Mouse (Mus musculus): ENCODE data around the gene Pik3cg. TPM values are rescaled to one million over a fixed set of nuclear protein-coding genes. Genes with fewer than 3 reads are reported as not detected.
"Not testable (repeated sequence)": the region's sequence is repeated elsewhere in the genome, so short reads cannot be mapped to it uniquely, and the experiment has no call there.

The Pik3cg gene
- 6.8 and 7.2 TPM in 2 replicates for polyA plus RNA-seq (2014; fragmentation: Nextera tagmentation; extraction: Ambion mirVana)

DNA sequence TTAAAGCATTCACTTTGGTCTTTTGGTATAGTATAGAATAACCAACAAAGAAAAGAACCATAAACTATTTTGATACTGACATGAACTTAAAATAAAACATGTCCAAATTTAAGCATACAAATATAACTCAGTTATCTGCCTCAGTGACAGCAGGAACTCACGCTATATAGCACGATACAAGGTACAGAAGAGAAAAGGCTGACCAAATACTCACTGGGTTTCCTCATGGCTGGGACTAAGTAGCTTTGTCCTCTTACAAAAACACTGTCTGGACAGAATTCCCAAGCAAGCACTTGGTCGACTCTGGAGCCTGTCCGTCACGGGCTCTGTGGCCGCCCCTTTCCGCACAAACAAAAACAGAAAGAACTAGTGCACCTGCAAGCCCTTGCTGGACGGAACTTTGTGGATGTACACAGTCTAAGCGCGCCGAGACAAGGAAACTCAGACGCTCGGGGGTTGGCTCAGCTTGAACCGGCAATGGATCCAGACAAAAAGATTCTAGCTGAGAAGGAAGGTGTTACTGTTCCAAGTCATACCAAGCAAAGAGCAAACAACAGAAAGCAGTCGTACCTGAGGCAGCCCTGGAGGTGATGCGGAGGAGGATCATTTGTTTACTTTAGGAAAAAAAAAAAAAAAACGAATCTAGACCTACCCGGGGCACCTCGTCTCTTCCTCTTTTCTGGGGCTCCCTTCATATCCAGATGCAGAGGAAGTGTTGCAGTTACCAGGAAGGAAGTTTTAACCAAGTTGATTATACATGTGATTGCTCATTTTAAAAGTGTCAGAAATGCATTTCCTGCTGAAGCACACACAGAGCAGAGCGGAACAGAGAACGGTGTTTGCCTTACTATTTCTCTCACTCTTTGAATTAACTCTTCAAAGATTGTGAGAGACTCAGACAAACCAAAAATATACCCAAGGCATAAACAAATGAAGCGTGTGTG lies at the start of gene Pik3cg:
Gene Pik3cg, minus strand, starts transcription at position 712 of the 944 bp plus-strand sequence.
- DNase-seq (ENCODE audit: low spot score) (peak; percentile 56), ATAC-seq (replicated peaks; ENCODE audit: low FRiP score) (peak; percentile 68)
- Histone ChIP-seq H3K9ac (ENCODE audit: low read depth, low read length) (peak within 1 kb of the TSS; percentile 55), H3K36me3 (ENCODE audit: control insufficient read depth, insufficient read depth, low read length) (no peaks in the 10 kb centered on the region), H3K4me3 (ENCODE audit: low read depth, low read length) (peak within 1 kb of the TSS; percentile 47), H3K9me3 (ENCODE audit: control insufficient read depth, low read length) (no peaks in the 10 kb centered on the region), H3K27ac (ENCODE audit: low read depth, low read length) (peak within 1 kb of the TSS; percentile 43; the same call in 1 of the 2 replicates), H3K27me3 (replicated peaks; ENCODE audit: control insufficient read depth, insufficient read depth, low read length) (no peaks in the 10 kb centered on the region), H3K4me1 (replicated peaks; ENCODE audit: control insufficient read depth, insufficient read depth, low read length) (peaks cover 5% of the 10 kb centered on the region), H3K4me2 (peak within 1 kb of the TSS; percentile 50)
- 25% methylated on average over 22 of the region's 22 CpGs for WGBS

DNA sequence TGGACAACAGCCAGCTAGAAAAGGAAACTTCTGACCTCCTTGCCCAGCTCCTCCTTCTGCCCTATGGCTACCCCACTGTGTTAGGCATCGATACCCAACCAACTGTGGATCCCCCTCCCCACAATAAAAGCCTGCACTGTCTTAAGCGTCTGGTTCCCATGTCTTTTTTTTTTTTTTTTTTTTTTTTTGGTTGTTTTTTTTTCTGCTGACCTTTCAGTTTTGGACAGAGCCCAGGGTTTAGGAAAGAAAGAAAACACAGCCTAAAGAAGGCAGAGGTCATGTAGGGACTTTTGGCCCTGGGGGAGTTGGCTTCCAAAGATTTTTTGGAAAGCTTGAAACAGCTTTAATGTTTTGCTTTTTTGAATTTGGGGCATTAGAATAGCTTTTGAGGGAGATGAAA lies 40.0 kb upstream of the Pik3cg start:
- 60% methylated on average over 2 of the region's 2 CpGs for WGBS
- ATAC-seq (replicated peaks; ENCODE audit: low FRiP score) (no peak), DNase-seq (ENCODE audit: low spot score) (peak; percentile 8)
- no peaks in the 10 kb centered on the region for H3K36me3 ChIP-seq (ENCODE audit: control insufficient read depth, insufficient read depth, low read length)
- H3K9ac ChIP-seq (ENCODE audit: low read depth, low read length), result no peak overlapping the region
- H3K27ac ChIP-seq (ENCODE audit: low read depth, low read length), result no peak overlapping the region
- no peaks in the 10 kb centered on the region for H3K9me3 ChIP-seq (ENCODE audit: control insufficient read depth, low read length)
- no peak overlapping the region for H3K4me3 ChIP-seq (ENCODE audit: low read depth, low read length)
- no peaks in the 10 kb centered on the region for H3K4me1 ChIP-seq (replicated peaks; ENCODE audit: control insufficient read depth, insufficient read depth, low read length)
- no peaks in the 10 kb centered on the region for H3K27me3 ChIP-seq (replicated peaks; ENCODE audit: control insufficient read depth, insufficient read depth, low read length)
- no peak overlapping the region for H3K4me2 ChIP-seq

DNA sequence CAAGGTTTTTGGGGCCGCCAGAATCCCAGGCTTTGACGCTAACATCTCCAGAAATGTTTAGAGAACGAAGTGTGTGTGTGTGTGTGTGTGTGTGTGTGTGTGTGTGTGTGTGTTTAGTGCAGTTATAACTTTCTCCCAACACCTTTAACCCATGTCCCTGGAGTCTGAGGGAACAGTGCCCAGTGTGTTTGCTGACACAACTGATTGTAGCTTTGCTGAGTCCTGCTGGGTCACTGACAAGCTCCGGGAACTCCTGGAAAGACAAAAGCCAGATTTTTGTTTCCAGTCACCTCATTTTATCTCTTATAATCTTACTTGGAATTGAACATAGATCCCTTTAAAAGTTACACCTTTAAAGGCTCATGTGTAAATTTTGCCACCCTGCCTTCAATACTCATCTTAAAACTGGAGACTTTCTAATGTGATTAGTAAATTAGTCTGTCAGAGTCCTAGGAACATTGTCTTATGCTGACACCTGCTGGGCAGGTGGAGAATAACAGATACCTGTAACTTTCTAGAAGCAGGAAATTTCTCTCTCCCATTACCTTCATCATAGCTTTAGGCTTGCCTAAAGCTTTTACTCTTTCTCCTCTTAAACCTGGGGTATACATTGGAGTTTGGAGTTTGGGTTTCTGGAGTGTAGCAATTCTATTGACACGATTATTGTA lies 37.2 kb upstream of the Pik3cg start:
- Histone ChIP-seq H3K9ac (ENCODE audit: low read depth, low read length) (no peak overlapping the region), H3K9me3 (ENCODE audit: control insufficient read depth, low read length) (no peaks in the 10 kb centered on the region), H3K4me3 (ENCODE audit: low read depth, low read length) (no peak overlapping the region), H3K27me3 (replicated peaks; ENCODE audit: control insufficient read depth, insufficient read depth, low read length) (no peaks in the 10 kb centered on the region), H3K4me2 (no peak overlapping the region), H3K27ac (ENCODE audit: low read depth, low read length) (no peak overlapping the region), H3K4me1 (replicated peaks; ENCODE audit: control insufficient read depth, insufficient read depth, low read length) (no peaks in the 10 kb centered on the region), H3K36me3 (ENCODE audit: control insufficient read depth, insufficient read depth, low read length) (no peaks in the 10 kb centered on the region)
- DNase-seq (ENCODE audit: low spot score) (peak; percentile 20), ATAC-seq (replicated peaks; ENCODE audit: low FRiP score) (no peak)
- WGBS, result 68% methylated on average over 5 of the region's 5 CpGs

DNA sequence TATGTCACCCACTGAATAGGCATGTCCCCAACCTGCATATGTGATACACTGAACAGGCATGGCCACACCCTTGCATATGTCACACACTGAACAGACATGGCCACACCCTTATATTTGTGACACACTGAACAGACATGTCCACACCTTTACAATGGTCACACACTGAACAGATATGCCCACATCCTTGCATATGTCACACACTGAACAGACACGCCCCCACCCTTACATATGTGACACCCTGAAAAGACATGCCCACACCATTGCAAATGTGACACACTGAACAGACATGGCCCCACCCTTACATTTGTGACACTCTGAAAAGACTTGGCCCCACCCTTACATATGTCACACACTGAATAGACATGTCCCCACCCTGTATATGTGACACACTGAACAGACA lies 35.1 kb upstream of the Pik3cg start:
- Histone ChIP-seq H3K4me1 (replicated peaks; ENCODE audit: control insufficient read depth, insufficient read depth, low read length) (no peaks in the 10 kb centered on the region), H3K4me2 (no peak overlapping the region), H3K36me3 (ENCODE audit: control insufficient read depth, insufficient read depth, low read length) (no peaks in the 10 kb centered on the region), H3K9ac (ENCODE audit: low read depth, low read length) (no peak overlapping the region), H3K27ac (ENCODE audit: low read depth, low read length) (no peak overlapping the region), H3K9me3 (ENCODE audit: control insufficient read depth, low read length) (no peaks in the 10 kb centered on the region), H3K27me3 (replicated peaks; ENCODE audit: control insufficient read depth, insufficient read depth, low read length) (no peaks in the 10 kb centered on the region), H3K4me3 (ENCODE audit: low read depth, low read length) (no peak overlapping the region)
- 69% methylated on average over 1 of the region's 1 CpGs for WGBS
- ATAC-seq (replicated peaks; ENCODE audit: low FRiP score), result peak; percentile 30; the same call in 1 of the 2 replicates
- DNase-seq (ENCODE audit: low spot score), result peak; percentile 24

DNA sequence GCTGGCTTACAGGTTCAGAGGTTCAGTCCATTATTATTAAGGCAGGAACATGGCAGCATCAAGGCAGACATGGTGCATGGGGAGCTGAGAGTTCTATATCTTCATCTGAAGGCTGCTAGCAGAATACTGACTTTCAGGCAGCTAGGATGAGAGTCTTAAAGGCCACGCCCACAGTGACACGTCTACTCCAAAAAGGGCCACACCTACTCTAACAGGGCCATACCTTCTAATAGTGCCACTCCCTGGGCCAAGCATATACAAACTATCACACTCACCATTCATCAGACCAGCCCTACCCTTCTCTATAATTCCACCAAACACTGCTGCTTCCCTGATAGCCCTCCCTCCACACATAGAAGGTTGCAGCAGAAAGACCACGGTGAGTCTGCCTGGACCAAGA lies 30.7 kb upstream of the Pik3cg start:
- H3K9me3 ChIP-seq (ENCODE audit: control insufficient read depth, low read length); H3K4me1 ChIP-seq (replicated peaks; ENCODE audit: control insufficient read depth, insufficient read depth, low read length); H3K27ac ChIP-seq (ENCODE audit: low read depth, low read length); H3K4me3 ChIP-seq (ENCODE audit: low read depth, low read length); DNase-seq (ENCODE audit: low spot score); H3K9ac ChIP-seq (ENCODE audit: low read depth, low read length); H3K4me2 ChIP-seq; H3K27me3 ChIP-seq (replicated peaks; ENCODE audit: control insufficient read depth, insufficient read depth, low read length); H3K36me3 ChIP-seq (ENCODE audit: control insufficient read depth, insufficient read depth, low read length): not testable (repeated sequence)
- ATAC-seq (replicated peaks; ENCODE audit: low FRiP score), result peak; percentile 62
- 67% methylated on average over 3 of the region's 3 CpGs for WGBS

DNA sequence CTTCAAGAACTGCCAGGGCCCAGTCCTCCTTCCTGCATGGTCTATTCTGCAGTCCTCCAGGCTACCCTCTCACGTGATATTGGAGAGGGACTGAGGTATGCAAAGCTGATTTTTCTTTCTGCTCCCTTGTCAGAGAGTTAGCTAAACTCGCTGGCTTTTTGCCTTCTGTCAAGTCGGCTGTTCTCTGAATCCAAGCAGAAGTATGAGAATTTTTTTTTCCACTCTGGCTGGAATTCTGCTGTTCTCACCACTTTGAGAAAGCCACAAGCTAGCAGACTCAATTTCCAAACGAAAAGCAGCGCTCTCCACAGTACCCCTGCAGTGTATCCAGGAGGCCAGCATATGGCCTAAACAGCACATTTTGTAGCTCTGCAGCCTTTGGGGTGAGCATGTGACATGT lies 30.0 kb upstream of the Pik3cg start:
- H3K27me3 ChIP-seq (replicated peaks; ENCODE audit: control insufficient read depth, insufficient read depth, low read length), result no peaks in the 10 kb centered on the region
- H3K4me2 ChIP-seq, result no peak overlapping the region
- no peak overlapping the region for H3K27ac ChIP-seq (ENCODE audit: low read depth, low read length)
- H3K36me3 ChIP-seq (ENCODE audit: control insufficient read depth, insufficient read depth, low read length), result no peaks in the 10 kb centered on the region
- 67% methylated on average over 5 of the region's 5 CpGs for WGBS
- DNase-seq (ENCODE audit: low spot score) (peak; percentile 27), ATAC-seq (replicated peaks; ENCODE audit: low FRiP score) (no peak)
- H3K4me3 ChIP-seq (ENCODE audit: low read depth, low read length), result no peak overlapping the region
- H3K9ac ChIP-seq (ENCODE audit: low read depth, low read length), result no peak overlapping the region
- no peaks in the 10 kb centered on the region for H3K9me3 ChIP-seq (ENCODE audit: control insufficient read depth, low read length)
- H3K4me1 ChIP-seq (replicated peaks; ENCODE audit: control insufficient read depth, insufficient read depth, low read length), result no peaks in the 10 kb centered on the region

DNA sequence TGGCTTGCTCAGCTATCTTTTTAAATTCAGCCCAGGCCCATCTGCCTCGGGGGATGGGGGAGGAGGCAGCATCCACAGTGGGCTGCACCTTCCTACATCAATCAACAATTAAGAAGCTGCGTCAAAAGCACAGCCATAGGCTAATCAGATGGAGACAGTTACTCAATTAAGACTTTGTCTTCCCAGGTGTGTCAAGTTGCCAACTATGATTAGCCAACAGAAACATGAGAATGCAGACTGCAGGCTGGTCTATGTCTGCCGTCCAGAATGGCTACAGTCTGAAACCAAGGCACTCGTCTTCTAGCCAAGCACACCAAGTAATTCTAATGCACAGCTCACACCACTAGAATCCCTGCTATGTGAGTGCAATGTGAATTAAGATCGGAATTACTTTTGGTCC lies 29.4 kb upstream of the Pik3cg start:
- Histone ChIP-seq H3K27me3 (replicated peaks; ENCODE audit: control insufficient read depth, insufficient read depth, low read length) (no peaks in the 10 kb centered on the region), H3K27ac (ENCODE audit: low read depth, low read length) (no peak overlapping the region), H3K9me3 (ENCODE audit: control insufficient read depth, low read length) (no peaks in the 10 kb centered on the region), H3K4me2 (no peak overlapping the region), H3K36me3 (ENCODE audit: control insufficient read depth, insufficient read depth, low read length) (no peaks in the 10 kb centered on the region), H3K4me1 (replicated peaks; ENCODE audit: control insufficient read depth, insufficient read depth, low read length) (0 out of 2 replicates have a peak, but pooled peaks cover under 1% of the 10 kb centered on the region), H3K9ac (ENCODE audit: low read depth, low read length) (no peak overlapping the region), H3K4me3 (ENCODE audit: low read depth, low read length) (no peak overlapping the region)
- WGBS, result 57% methylated on average over 5 of the region's 5 CpGs
- peak; percentile 17 for DNase-seq (ENCODE audit: low spot score)
- ATAC-seq (replicated peaks; ENCODE audit: low FRiP score), result no peak

DNA sequence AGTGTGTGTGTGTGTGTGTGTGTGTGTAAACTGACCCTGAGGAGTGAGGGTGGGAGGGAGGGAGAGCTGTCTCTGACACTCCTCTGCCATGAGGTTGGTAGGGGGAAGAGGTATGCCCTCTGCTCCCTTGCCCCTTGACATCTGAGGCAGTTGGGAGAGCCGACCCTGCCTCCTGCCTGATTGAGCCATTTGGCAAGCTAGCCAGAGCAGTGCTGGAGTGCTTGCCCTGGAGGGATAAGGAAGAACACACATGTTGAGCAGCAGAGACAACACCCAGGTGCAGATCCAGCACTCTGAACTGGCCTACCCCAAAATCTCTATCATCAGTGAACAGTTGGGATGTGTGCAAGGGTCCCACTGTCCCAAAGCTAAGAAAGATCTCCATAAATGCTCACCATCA lies 28.7 kb upstream of the Pik3cg start:
- ATAC-seq (replicated peaks; ENCODE audit: low FRiP score), result no peak
- peak; percentile 10 for DNase-seq (ENCODE audit: low spot score)
- Histone ChIP-seq H3K9ac (ENCODE audit: low read depth, low read length) (no peak overlapping the region), H3K27ac (ENCODE audit: low read depth, low read length) (no peak overlapping the region), H3K4me1 (replicated peaks; ENCODE audit: control insufficient read depth, insufficient read depth, low read length) (peaks cover 7% of the 10 kb centered on the region; the same call in 1 of the 2 replicates), H3K4me2 (no peak overlapping the region), H3K9me3 (ENCODE audit: control insufficient read depth, low read length) (no peaks in the 10 kb centered on the region), H3K36me3 (ENCODE audit: control insufficient read depth, insufficient read depth, low read length) (no peaks in the 10 kb centered on the region), H3K4me3 (ENCODE audit: low read depth, low read length) (no peak overlapping the region), H3K27me3 (replicated peaks; ENCODE audit: control insufficient read depth, insufficient read depth, low read length) (no peaks in the 10 kb centered on the region)
- 29% methylated on average over 1 of the region's 1 CpGs for WGBS
